Mouse (Mus musculus): ENCODE measurements around the gene Rab6a.
"Not testable (repeated sequence)": the region's sequence is repeated elsewhere in the genome, so short reads cannot be mapped to it uniquely, and the experiment has no call there.

The Rab6a gene

GRCm38 (mm10) chr7:100607214-100608129 lies at the start of gene Rab6a:
TSS of gene Rab6a (plus strand) at chr7:100607410.
- DNase-seq: peak; percentile 97 to 99

DNA sequence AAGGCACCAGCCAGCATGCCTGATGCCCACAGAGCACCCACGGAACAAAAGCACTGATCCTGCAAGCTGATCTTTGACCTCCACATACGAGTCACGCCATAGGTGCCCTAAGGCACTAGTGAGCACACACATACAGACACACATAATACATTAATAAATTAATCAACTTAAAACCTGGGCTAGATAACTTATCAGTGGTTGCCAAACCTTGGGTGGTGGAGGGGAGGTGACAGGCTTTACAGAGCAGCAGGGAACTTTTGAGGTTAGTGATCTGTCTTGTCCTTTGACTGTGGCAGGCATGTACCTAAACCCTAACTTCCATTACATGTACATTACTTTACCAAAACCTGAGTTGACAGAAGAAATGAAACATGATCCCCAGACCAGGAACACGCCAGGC lies 47.9 kb upstream of the Rab6a start:
- DNase-seq: no peak

- DNase-seq: no peak
Observed at GRCm38 (mm10) chr7:100561861-100562587, 45.2 kb upstream of the Rab6a start.

DNA sequence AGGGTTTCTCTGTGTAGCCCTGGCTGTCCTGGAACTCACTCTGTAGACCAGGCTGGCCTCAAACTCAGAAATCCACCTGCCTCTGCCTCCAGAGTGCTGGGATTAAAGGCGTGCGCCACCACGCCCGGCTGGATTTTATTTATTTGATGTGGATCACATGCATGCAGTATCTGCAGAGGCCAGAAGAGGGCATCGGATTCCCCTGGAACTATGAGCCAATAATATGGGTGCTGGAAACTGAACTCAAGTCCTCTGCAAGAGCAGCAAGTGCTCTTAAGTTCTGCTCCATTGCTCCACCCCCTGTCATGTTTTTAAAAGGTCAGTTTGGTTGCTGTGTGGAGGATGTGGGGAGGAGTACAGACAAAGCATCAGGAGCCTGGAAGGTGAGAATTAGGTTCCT lies 40.0 kb upstream of the Rab6a start:
- not testable (repeated sequence) for DNase-seq

- DNase-seq: no peak
Observed at GRCm38 (mm10) chr7:100569907-100570306, 37.3 kb upstream of the Rab6a start.

GRCm38 (mm10) chr7:100570930-100571715 lies 36.1 kb upstream of the Rab6a start:
- no peak for DNase-seq

- DNase-seq: peak; percentile 62 to 64
Observed at GRCm38 (mm10) chr7:100572061-100572460, 35.1 kb upstream of the Rab6a start.

- DNase-seq: peak; percentile 42 to 44
Observed at GRCm38 (mm10) chr7:100572704-100573103, 34.5 kb upstream of the Rab6a start.

- DNase-seq: no peak
Observed at GRCm38 (mm10) chr7:100578794-100579193, 28.4 kb upstream of the Rab6a start.

GRCm38 (mm10) chr7:100582235-100582634 lies 25.0 kb upstream of the Rab6a start:
- no peak for DNase-seq

DNA sequence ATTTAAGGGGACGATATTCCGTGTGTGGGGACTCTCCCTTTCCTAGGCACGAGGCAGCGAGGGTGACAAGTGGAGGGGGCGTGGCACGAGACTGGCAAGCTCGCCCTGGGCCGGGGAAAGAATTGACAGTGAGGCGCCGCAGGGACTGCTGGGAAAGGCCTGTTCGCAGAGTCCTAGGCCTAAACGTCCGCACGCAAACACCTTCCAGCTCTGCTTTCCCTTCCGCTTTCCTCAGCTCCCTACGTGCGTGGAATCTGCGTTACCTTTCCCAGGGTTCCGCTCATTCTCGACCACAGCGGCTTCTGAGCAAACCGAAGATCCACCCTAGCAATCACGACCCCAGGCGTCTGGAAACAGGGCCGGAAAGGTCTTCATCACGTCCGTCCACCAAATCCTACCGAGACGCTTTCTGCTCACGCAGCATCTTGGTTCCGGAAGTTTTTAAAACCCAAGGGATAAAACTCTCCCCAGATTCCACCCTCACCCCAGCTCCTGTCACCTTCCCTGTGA lies 24.4 kb upstream of the Rab6a start:
- DNase-seq: peak; percentile 89 to 92

DNA sequence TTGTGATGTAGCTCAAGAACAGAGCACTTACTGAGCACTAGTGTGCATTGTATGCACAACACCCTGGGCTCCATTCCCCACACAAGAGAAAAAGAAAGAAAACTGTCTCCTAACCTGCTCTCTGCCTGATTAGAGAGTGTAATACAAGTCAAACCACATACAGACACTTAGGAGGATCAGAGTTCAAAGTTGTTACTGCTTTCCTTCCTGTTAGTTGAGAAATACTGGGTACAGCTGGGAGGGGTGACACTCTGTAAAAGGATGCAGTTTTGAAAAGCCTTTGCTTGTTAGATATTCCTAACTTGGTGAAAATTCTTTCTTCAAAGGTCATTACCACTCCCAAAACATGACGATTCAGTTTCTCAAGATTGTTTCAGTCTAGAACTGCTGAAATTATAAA lies 17.4 kb upstream of the Rab6a start:
- DNase-seq: no peak

- DNase-seq: no peak
Observed at GRCm38 (mm10) chr7:100590504-100590844, 16.7 kb upstream of the Rab6a start.

- peak; percentile 80 to 86 for DNase-seq
Observed at GRCm38 (mm10) chr7:100590845-100591521, 16.2 kb upstream of the Rab6a start.

- no peak for DNase-seq
Observed at GRCm38 (mm10) chr7:100591522-100591852, 15.7 kb upstream of the Rab6a start.

DNA sequence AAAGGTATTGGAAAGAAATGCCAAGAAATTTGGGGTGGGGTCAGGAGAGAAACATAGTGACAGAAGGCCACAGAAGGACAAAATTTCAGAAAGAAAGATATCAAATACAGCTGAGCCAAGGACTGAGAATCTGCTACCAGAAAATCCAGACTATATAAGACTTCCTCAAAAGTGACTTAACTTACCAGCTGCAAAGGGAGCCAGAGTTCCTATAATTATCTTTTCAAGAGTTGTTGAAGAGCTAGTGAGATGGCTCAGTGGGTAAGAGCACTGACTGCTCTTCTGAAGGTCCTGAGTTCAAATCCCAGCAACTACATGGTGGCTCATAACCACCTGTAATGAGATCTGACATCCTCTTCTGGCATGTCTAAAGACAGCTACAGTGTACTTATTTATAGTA lies 13.9 kb upstream of the Rab6a start:
- DNase-seq: no peak

GRCm38 (mm10) chr7:100600211-100600610 lies 7.0 kb upstream of the Rab6a start:
- DNase-seq: no peak

DNA sequence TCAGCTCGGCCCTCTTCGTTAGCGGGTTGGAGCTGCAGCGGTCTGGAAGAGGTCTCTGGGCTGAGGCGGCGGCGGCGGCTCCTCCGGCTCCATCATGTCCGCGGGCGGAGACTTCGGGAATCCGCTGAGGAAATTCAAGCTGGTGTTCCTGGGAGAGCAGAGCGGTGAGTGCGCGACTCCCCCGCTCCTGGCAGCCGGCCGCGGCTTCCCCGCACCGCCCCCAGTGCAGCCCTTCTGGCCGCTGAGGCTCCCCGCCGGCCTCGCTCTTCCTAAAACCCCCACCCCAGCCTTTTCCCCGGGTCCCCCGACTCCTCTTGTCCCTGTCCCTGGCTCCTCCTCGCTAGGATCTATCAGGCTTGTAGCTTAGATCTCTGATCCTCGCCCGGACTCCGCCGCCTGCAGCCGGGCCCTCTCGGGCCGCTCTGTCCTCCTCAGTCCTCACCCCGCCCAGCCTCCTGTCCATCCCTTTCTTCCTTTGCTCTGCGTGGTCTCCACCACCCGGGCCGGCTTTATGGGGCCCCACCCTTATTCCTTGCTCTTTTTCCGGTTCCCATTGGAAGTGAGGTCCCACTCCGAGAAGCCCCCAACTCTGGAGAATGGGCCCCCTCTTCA lies 1.0 kb downstream of the Rab6a start, which contains the start of gene Mrpl48:
Gene Mrpl48, minus strand, starts transcription at position 172 of the 612 bp plus-strand sequence.
- peak; percentile 66 to 82 for DNase-seq

GRCm38 (mm10) chr7:100608910-100609309 lies 1.7 kb downstream of the Rab6a start:
- DNase-seq: no peak

DNA sequence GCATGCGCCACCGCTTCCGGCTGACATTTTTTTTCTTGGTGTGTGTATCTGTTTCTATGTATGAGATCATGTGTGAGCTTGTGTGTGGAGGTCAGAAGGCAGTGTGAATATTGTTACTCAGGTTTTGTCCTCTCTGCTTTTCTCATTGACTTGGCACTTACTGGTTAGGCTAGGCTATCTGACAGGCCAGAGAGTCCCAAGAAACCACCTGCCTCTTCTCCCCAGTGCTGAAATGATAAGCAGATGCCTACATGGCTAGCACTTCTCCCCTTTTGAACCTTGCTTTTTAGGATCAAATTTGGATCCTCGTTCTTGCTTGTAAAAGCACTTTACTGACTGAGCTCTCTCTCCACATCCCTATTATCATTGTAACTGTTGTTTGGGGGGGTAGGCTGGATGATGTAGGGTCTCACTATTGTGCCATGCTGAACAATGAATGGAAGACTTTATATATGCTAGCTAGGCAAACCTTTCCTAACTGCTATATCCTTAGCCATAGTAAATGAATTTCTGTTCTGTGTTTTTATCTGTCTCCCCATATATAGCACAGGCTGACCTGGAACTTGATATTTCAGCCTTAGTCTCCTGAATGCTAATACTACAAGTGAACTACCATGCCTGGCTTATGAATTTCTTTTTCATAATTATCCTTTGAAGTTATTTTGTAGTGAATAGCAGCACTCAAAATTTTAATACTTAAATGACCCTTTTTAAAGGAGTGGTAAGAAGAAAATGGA lies 9.1 kb downstream of the Rab6a start:
- DNase-seq: no peak

DNA sequence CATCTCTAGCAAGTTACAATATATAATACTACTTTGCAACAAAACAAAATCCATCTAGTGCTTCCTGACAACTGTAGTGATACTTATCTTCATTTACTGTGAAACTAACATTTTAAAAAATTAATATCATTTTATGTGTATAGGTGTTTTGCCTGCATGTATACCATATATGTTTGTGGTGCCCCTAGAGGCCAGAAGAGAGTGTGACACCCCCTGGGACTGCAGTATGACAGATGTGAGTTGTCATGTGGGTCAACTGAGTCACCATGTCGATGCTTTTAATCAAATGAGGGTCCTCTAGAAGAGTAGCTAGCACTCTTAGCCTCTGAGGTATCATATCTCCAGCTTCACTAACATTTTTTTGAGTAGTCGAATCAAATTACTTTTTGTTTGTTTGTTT lies 15.1 kb downstream of the Rab6a start:
- no peak for DNase-seq

Data from cerebellum, adult 18-20 months (tissue).